Mouse (Mus musculus) heart, adult 2 months (tissue): Measurements from ENCODE around the gene Rph3al. TPM values are rescaled to one million over a fixed set of nuclear protein-coding genes. Genes with fewer than 3 reads are reported as not detected.
A peak's percentile ranks its signal among the peaks of the same experiment; 100 is the strongest.

ENCODE experiments used
- DNase-seq, 2 experiments: peaks; one replicate each; pipeline ENCODE4 v3.0.0; 2021
- H3K27ac ChIP-seq: fragments of 200-600 bp; 2 replicates; pipeline ENCODE4 v1.8.1; 2022
- H3K27me3 ChIP-seq: fragments of 200-500 bp; 2 replicates; pipeline ENCODE4 v1.6.1; 2012; ENCODE audit warnings: mild to moderate bottlenecking, low read length, inconsistent platforms, mixed read lengths; ENCODE audit not compliant: control insufficient read depth, insufficient read depth
- H3K36me3 ChIP-seq: fragments of 200-500 bp; 2 replicates; pipeline ENCODE4 v1.6.1; 2012; ENCODE audit warnings: low read length, inconsistent platforms; ENCODE audit not compliant: control insufficient read depth, insufficient read depth
- H3K4me1 ChIP-seq: fragments of 200-500 bp; 2 replicates; pipeline ENCODE4 v1.6.1; 2011; ENCODE audit warnings: low read length; ENCODE audit not compliant: control insufficient read depth, insufficient read depth
- H3K4me3 ChIP-seq: fragments of 200-600 bp; 2 replicates; pipeline ENCODE4 v1.8.1; 2022
- H3K79me2 ChIP-seq: fragments of 200-500 bp; replicated peaks from 2 replicates; pipeline ENCODE4 v1.6.1; 2012; ENCODE audit warnings: mild to moderate bottlenecking, inconsistent platforms, low read length, moderate library complexity, mixed read lengths; ENCODE audit not compliant: control insufficient read depth, insufficient read depth
- H3K9ac ChIP-seq: fragments of 200-500 bp; 2 replicates; pipeline ENCODE4 v1.6.1; 2012; ENCODE audit warnings: low read depth, mild to moderate bottlenecking, control low read depth, inconsistent platforms, low read length, mixed read lengths
- CTCF ChIP-seq: fragments of 200-600 bp; IDR thresholded peaks from 2 replicates; pipeline ENCODE4 v1.8.1; 2022; ENCODE audit warnings: antibody characterized with exemption, mild to moderate bottlenecking, moderate library complexity
- EP300 ChIP-seq: fragments of 200-500 bp; IDR thresholded peaks from 2 replicates; pipeline ENCODE4 v1.6.1; 2011; ENCODE audit warnings: low read depth, low read length, control low read depth; ENCODE audit not compliant: insufficient read depth
- POLR2A ChIP-seq: fragments of 200-500 bp; IDR thresholded peaks from 2 replicates; pipeline ENCODE4 v1.6.1; 2011; ENCODE audit warnings: mild to moderate bottlenecking, low read depth, low read length, control low read depth; ENCODE audit not compliant: insufficient read depth
- WGBS: fragments of 180-500 bp; shearing (Covaris S2); methylation state at CpG from one replicate; pipeline ENCODE4 v1.1.7; 2018; 5-methylcytosine and 5-hydroxymethylcytosine counted together
- intact Hi-C: fragments of 180-260 bp; cut with DNase I; formaldehyde crosslinking; loops from one replicate; pipeline ENCODE4 v1.15.1; 2025
- polyA plus RNA-seq: library from polyadenylated mRNA; depleted of rRNA; stranded (reverse); fragments of >200 nt; gene quantifications from 2 replicates; pipeline ENCODE4 v1.2.3, GENCODE M21; 2012
- total RNA-seq, 2 experiments: library from RNA; stranded (reverse); gene quantifications; 2 replicates each; pipeline ENCODE4 v1.2.3; 2021

Gene Rph3al
- total and polyA plus RNA-seq, 3 experiments: 5.9 to 11.7 (median 11.1) TPM

DNA sequence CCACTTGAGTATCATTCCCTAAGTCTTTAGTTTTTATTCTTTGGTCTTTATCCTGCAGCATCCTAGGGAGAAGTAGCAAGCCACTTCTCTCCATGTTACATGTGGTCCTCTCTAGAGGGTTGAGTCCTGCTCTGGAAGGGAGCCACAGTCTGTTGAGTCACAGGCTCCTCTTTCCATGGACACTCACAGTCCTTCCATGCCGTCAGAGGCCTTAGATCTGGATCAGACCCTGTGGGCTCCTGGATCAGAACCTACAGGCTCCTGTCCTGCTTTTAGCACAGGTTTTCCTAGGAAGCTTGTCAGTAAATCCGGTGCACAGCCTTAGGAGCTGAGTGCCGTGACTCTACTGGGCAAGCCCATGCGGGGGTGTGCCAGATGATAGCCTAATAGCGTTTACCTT lies 4.9 kb downstream of the Rph3al start:
- no peak for TF ChIP-seq EP300
- TF ChIP-seq POLR2A: no peak
- no peak for TF ChIP-seq CTCF
- Histone ChIP-seq H3K27ac (no peak overlapping the region; the same call in 1 of the 2 replicates), H3K4me1 (peaks cover 29% of the 10 kb centered on the region), H3K36me3 (no peaks in the 10 kb centered on the region; the same call in 1 of the 2 replicates), H3K79me2 (no peaks in the 10 kb centered on the region), H3K27me3 (no peaks in the 10 kb centered on the region), H3K9ac (no peak overlapping the region), H3K4me3 (no peak overlapping the region)
- intact Hi-C loops: no loop called here
- 79% methylated on average over 5 of the region's 5 CpGs for WGBS
- no peak for DNase-seq

DNA sequence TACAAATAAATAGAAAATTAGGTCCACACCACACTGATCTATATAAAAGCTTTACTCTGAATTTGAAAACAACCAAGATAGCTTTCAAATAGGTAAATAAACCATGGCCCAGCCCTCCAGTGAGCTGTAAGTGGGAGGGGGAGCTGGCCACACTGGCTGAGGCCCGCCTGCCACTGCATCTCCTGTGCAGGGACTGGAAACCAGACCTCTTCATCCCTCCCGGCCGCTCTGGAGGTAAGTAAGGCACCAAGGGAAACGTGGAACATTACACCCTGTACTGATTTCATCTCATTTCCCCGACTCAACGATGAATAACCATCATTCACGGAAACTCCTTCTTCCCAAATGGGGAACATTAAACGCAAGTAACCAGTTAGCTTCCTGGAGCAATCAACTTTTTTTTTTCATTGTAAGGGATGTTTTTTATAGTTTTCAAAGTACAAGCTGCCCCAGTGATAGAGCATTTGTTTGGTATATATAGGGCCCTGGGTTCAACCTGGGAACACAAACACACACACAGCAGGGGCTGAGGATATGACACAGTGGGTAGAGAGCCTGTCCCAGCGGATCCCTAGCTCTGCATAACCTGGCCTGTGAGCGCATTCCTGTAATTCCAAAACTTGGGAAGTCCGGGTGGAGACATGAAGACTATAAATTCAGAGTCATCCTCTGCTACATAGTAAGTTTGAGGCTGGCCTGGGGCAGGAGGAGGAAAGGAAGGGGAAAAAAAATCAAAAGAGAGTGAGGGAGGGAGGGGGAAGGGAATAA lies 7.1 kb downstream of the Rph3al start:
- Histone ChIP-seq H3K4me3 (no peak overlapping the region), H3K9ac (no peak overlapping the region), H3K27ac (peak overlapping the region; percentile 32), H3K4me1 (peaks cover 18% of the 10 kb centered on the region), H3K27me3 (no peaks in the 10 kb centered on the region), H3K36me3 (no peaks in the 10 kb centered on the region), H3K79me2 (no peaks in the 10 kb centered on the region)
- DNase-seq: no peak
- TF ChIP-seq EP300: no peak
- TF ChIP-seq POLR2A: no peak
- TF ChIP-seq CTCF: no peak
- intact Hi-C loops: no loop called here
- WGBS: 40% methylated on average over 11 of the region's 11 CpGs

DNA sequence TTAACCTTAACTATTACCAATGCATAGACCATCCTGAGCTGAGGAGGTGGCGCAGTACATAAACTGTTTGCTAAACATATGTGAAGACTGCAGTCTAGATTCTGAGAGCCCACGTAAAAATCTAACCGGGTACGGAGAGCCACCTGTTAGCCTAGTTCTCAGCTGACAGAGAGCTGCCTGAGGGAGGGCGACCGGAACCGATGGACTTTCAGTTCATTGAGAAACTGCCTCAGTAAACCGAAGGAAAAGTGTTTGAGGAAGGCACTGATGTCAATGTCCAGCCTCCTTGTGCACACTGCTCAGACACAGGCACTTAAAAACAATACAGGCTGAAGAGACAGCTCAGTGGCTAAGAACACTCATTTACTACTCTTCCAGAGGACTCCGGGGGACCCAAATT lies 8.0 kb downstream of the Rph3al start:
- H3K79me2 ChIP-seq: no peaks in the 10 kb centered on the region
- no peaks in the 10 kb centered on the region for H3K27me3 ChIP-seq
- 90% methylated on average over 9 of the region's 9 CpGs for WGBS
- TF ChIP-seq EP300 (no peak), CTCF (no peak), POLR2A (no peak)
- intact Hi-C loops: no loop called here
- H3K27ac ChIP-seq: no peak overlapping the region
- peaks cover 14% of the 10 kb centered on the region for H3K4me1 ChIP-seq
- no peak for DNase-seq
- H3K9ac ChIP-seq: no peak overlapping the region
- H3K36me3 ChIP-seq: no peaks in the 10 kb centered on the region
- no peak overlapping the region for H3K4me3 ChIP-seq

DNA sequence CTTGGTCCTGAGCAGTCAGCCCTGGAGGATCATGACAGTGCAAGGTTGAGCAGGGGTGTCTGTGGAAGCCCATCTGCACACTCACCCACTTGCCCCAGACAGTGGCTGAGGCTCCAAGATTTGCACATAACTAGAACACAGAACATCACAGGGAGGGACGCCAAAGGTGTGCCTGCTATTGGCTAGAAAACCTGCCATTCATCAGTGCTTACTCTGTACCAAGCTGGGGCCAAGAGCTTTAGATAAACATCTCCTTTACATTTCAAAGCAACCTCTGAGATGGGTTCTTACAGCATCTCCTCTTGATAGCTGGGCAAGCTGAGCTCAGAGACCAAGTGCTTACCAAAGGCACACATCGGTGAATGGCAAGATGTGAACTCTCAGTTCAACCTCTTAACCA lies 10.3 kb downstream of the Rph3al start:
- H3K4me3 ChIP-seq: no peak overlapping the region
- H3K79me2 ChIP-seq: no peaks in the 10 kb centered on the region
- no peaks in the 10 kb centered on the region for H3K27me3 ChIP-seq
- H3K36me3 ChIP-seq: no peaks in the 10 kb centered on the region
- DNase-seq: no peak
- no peak overlapping the region for H3K9ac ChIP-seq
- intact Hi-C loops: loop anchor here (2.0 kb wide), 1 partner anchor 13 kb away; no protein-coding TSS in a partner anchor
- peaks cover 4% of the 10 kb centered on the region; the same call in 1 of the 2 replicates for H3K4me1 ChIP-seq
- no peak for TF ChIP-seq POLR2A
- no peak for TF ChIP-seq EP300
- TF ChIP-seq CTCF: no peak
- no peak overlapping the region for H3K27ac ChIP-seq
- 98% methylated on average over 2 of the region's 2 CpGs for WGBS

DNA sequence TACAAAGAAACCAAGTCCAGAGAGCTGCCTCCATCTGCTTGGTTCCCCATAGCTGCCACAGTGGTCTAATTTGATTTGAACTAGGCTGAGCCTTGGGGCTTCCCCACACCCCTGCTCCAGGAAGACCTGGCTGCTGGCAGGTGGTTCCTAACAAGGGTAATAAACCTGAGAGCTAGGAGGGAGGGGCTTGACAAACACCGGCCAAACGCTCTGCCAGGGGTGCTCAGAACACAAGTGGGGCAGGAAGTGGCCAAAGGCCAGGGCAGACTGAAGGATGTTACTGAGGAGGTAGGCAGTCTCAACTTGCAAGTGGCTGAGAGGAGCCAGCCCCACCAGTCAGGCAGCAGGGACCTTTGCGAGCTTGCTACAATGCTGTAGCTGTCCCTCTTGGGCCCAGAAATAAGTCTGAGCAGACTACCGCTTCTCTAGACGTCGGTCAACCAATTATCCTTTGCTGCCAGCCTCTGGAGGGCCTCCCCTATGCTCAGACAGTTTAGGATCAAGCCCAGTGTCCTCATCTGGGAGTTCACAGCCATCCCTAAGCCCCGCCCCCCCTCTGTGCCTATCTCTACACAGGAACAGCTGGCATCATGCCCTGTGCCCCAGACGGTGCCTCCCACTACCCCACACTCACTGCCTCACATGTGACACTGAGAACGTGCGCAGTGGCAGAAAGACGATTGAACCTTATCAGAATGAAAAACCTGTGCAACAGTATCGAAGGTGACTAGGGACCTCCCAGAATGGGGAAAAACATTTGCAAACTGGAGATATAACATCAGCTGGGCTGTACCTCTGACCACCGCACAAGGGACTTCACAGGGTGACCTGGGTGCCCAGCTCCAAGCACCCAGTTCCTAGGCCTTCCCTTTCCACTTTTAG lies 11.6 kb downstream of the Rph3al start:
- Histone ChIP-seq H3K4me1 (peaks cover 4% of the 10 kb centered on the region; the same call in 1 of the 2 replicates), H3K36me3 (no peaks in the 10 kb centered on the region), H3K27me3 (no peaks in the 10 kb centered on the region), H3K79me2 (no peaks in the 10 kb centered on the region), H3K27ac (peak overlapping the region; percentile 46), H3K9ac (no peak overlapping the region), H3K4me3 (no peak overlapping the region)
- TF ChIP-seq POLR2A: no peak
- 44% methylated on average over 13 of the region's 13 CpGs for WGBS
- peak; percentile 39 to 41 for DNase-seq
- intact Hi-C loops: no loop called here
